In genomic region chr11:69591424-69591823, GRCm38 (mm10) we compare ENCODE assay signal across 26 mouse cellular contexts. TPM values are rescaled to one million over a fixed set of nuclear protein-coding genes. Genes with fewer than 3 reads are reported as not detected.
DNase-seq lines count a peak whose midpoint lies in the region; TF ChIP-seq lines count a peak whose summit lies in the region.
"Had no signal": no experiment of that assay in that cellular context is flagged by ENCODE, and none has a peak within 500 bp of the region (broad histone marks: within the 10 kb centered on the region; RNA-seq: fewer than 3 reads in every experiment).

No protein-coding gene starts in this region.

- intact Hi-C loops in gastrocnemius, postnatal 36 days (cut with DNase I) = no loop called here
- intact Hi-C loops in left cerebral cortex, adult 2 months (cut with DNase I) = no loop called here
- intact Hi-C loops in left cerebral cortex, postnatal 14 days (cut with DNase I) = no loop called here

- peak; percentile 76 for DNase-seq in gastrocnemius, adult 18-20 months (ENCODE audit: low spot score)
- no peak for DNase-seq in gastrocnemius, postnatal 36 days
- DNase-seq in left cerebral cortex, adult 2 months (ENCODE audit: extremely low spot score in 1 of 2, low spot score in 2 of 2) = no peak
- DNase-seq in left cerebral cortex, postnatal 14 days (ENCODE audit: low spot score in 2 of 2) = no peak
- DNase-seq in adrenal gland, postnatal 36 days = no peak
- DNase-seq: adrenal gland, postnatal 25 days; heart, postnatal 36 days; kidney, postnatal 25 days; lung, postnatal 4 days; thymus, adult 2 months had no signal

- H3K4me2 ChIP-seq in myocyte (ENCODE audit: low read depth) = peak overlapping the region; percentile 24
- H3K4me2 ChIP-seq: heart, embryonic 15.5 days; limb, embryonic 15.5 days had no signal

- no peak for TF ChIP-seq CTCF in left cerebral cortex, adult 2 months (IDR thresholded peaks at IDR 0.05)
- no peak for TF ChIP-seq CTCF in cortical plate, adult 2 months (IDR thresholded peaks at IDR 0.05; ENCODE audit: extremely low read depth, insufficient read depth, low read length)

- H3ac ChIP-seq in myocyte (ENCODE audit: control insufficient read depth, insufficient read length) = no peak overlapping the region

- no peaks in the 10 kb centered on the region for H3K4me1 ChIP-seq in cortical plate, adult 2 months (ENCODE audit: control insufficient read depth, insufficient read depth, low read length)
- H3K4me1 ChIP-seq: heart, embryonic 15.5 days; limb, embryonic 15.5 days had no signal

- peaks cover under 1% of the 10 kb centered on the region for H3K79me2 ChIP-seq in myocyte (ENCODE audit: control insufficient read depth, insufficient read depth)

- peak overlapping the region; percentile 13; the same call in 1 of the 2 replicates for H3K27ac ChIP-seq in left cerebral cortex, adult 2 months
- peak overlapping the region; percentile 72 for H3K27ac ChIP-seq in cortical plate, adult 2 months (ENCODE audit: insufficient read depth, low read length)
- H3K27ac ChIP-seq: forebrain, embryonic 10.5 days; heart, embryonic 15.5 days; stomach, postnatal 0 days had no signal

- H3K36me3 ChIP-seq in myocyte (ENCODE audit: control insufficient read depth, insufficient read depth) = peaks cover 13% of the 10 kb centered on the region

- no peak for TF ChIP-seq POLR2A in cortical plate, adult 2 months (IDR thresholded peaks at IDR 0.05; ENCODE audit: extremely low read depth, insufficient read depth, low read length)
- TF ChIP-seq POLR2A in myocyte (IDR thresholded peaks at IDR 0.05; ENCODE audit: insufficient read length, low read depth) = no peak

- no peak overlapping the region for H3K4me3 ChIP-seq in left cerebral cortex, adult 2 months
- no peak overlapping the region for H3K4me3 ChIP-seq in cortical plate, adult 2 months (ENCODE audit: insufficient read depth, low read length)
- H3K4me3 ChIP-seq in myocyte = no peak overlapping the region
- H3K4me3 ChIP-seq: forebrain, embryonic 10.5 days; heart, embryonic 15.5 days; limb, embryonic 15.5 days had no signal

- no peaks in the 10 kb centered on the region for H3K27me3 ChIP-seq in myocyte (ENCODE audit: control insufficient read depth, insufficient read depth, insufficient read length)
- H3K27me3 ChIP-seq: heart, embryonic 15.5 days; limb, embryonic 15.5 days had no signal

TF ChIP-seq in myocyte, 11 proteins besides CTCF, POLR2A, EP300 and RAD21:
- no peak for TF ChIP-seq REST (IDR thresholded peaks at IDR 0.05; ENCODE audit: insufficient read depth, insufficient read length)
- no peak for TF ChIP-seq SRF (IDR thresholded peaks at IDR 0.05; ENCODE audit: control insufficient read depth, insufficient read length, low read depth)
- no peak for TF ChIP-seq CEBPB (IDR thresholded peaks at IDR 0.05; ENCODE audit: insufficient read depth, poor library complexity, severe bottlenecking)
- no peak for TF ChIP-seq POLR2AphosphoS2 (IDR thresholded peaks at IDR 0.05; ENCODE audit: insufficient read length, low read depth)
- TF ChIP-seq MYOD1 (IDR thresholded peaks at IDR 0.05; ENCODE audit: control insufficient read depth in 1 of 3, insufficient read length in 2 of 3, low read depth in 2 of 3) = no peak
- no peak for TF ChIP-seq E2F4 (IDR thresholded peaks at IDR 0.05; ENCODE audit: insufficient read depth)
- no peak for TF ChIP-seq TCF12 (IDR thresholded peaks at IDR 0.05; ENCODE audit: insufficient read depth, poor library complexity, severe bottlenecking)
- TF ChIP-seq MAX (IDR thresholded peaks at IDR 0.05; ENCODE audit: low read depth) = no peak
- TF ChIP-seq MYOG (IDR thresholded peaks at IDR 0.05; ENCODE audit: control insufficient read depth in 1 of 3, insufficient read depth in 1 of 3, insufficient read length in 2 of 3, low read depth in 2 of 3) = no peak
- no peak for TF ChIP-seq USF1 (IDR thresholded peaks at IDR 0.05; ENCODE audit: low read depth)
- no peak for TF ChIP-seq TCF3 (IDR thresholded peaks at IDR 0.05; ENCODE audit: insufficient read length, low read depth)

RNA-seq across cellular contexts. Expression of gene Trp53, which starts 11.3 kb away (rescaled TPM):
- 10 to 100 TPM; 12.9 to 15.3 TPM for total RNA-seq in gastrocnemius, adult 18-20 months (2021)
- total RNA-seq in gastrocnemius, postnatal 36 days (2021) = 10 to 100 TPM; 10.7 to 15.8 TPM
- total RNA-seq in left cerebral cortex, adult 2 months (2021) = 10 to 100 TPM; 23.7 TPM
- total RNA-seq in left cerebral cortex, postnatal 14 days (2021) = 10 to 100 TPM; 21.2 to 21.9 TPM
- polyA plus RNA-seq in cortical plate, adult 2 months (2012; rRNA removed) = 33.9 and 35.1 TPM in 2 replicates
- 119 TPM for polyA plus RNA-seq in myocyte (2012; fragmentation: generic; extraction: Trizol)
- total RNA-seq in adrenal gland, postnatal 36 days (2021) = 10 to 100 TPM; 63.3 to 64.7 TPM

RNA-seq across cellular contexts. Expression of gene Wrap53, which starts 11.4 kb away (rescaled TPM):
- 1 to 10 TPM; 3.2 to 3.3 TPM for total RNA-seq in gastrocnemius, adult 18-20 months (2021)
- total RNA-seq in gastrocnemius, postnatal 36 days (2021) = 1 to 10 TPM; 2.6 to 2.8 TPM
- total RNA-seq in left cerebral cortex, adult 2 months (2021) = 10 to 100 TPM in 1 of 2 experiments, 1 to 10 TPM in 1; 7.6 to 10.5 TPM
- 1 to 10 TPM; 6.9 to 8.3 TPM for total RNA-seq in left cerebral cortex, postnatal 14 days (2021)
- polyA plus RNA-seq in cortical plate, adult 2 months (2012; rRNA removed) = 13.6 and 14.3 TPM in 2 replicates
- polyA plus RNA-seq in myocyte (2012; fragmentation: generic; extraction: Trizol) = 9.1 TPM
- total RNA-seq in adrenal gland, postnatal 36 days (2021) = 1 to 10 TPM; 9.2 to 9.7 TPM

RNA-seq across cellular contexts. Expression of gene Atp1b2, which starts 14.3 kb away (rescaled TPM):
- 100 to 1,000 TPM; 347 to 393 TPM for total RNA-seq in gastrocnemius, adult 18-20 months (2021)
- total RNA-seq in gastrocnemius, postnatal 36 days (2021) = 100 to 1,000 TPM; 380 to 461 TPM
- 100 to 1,000 TPM; 411 to 429 TPM for total RNA-seq in left cerebral cortex, adult 2 months (2021)
- total RNA-seq in left cerebral cortex, postnatal 14 days (2021) = 100 to 1,000 TPM; 451 to 452 TPM
- polyA plus RNA-seq in cortical plate, adult 2 months (2012; rRNA removed) = 362 and 374 TPM in 2 replicates
- 6.6 TPM for polyA plus RNA-seq in myocyte (2012; fragmentation: generic; extraction: Trizol)
- 10 to 100 TPM; 28.5 to 45.4 TPM for total RNA-seq in adrenal gland, postnatal 36 days (2021)
- total RNA-seq: monocyte, adult 5-6 weeks had no signal
- polyA plus RNA-seq: CD4-positive, CD25-positive, alpha-beta regulatory T cell, adult 4 months had no signal

RNA-seq across cellular contexts. Expression of gene Shbg, which starts 26.3 kb away (rescaled TPM):
- total RNA-seq in gastrocnemius, adult 18-20 months (2021) = not detected
- not detected for total RNA-seq in gastrocnemius, postnatal 36 days (2021)
- total RNA-seq in left cerebral cortex, adult 2 months (2021) = not detected
- total RNA-seq in left cerebral cortex, postnatal 14 days (2021) = not detected
- 0.06 and 0.08 TPM in 2 replicates for polyA plus RNA-seq in cortical plate, adult 2 months (2012; rRNA removed)
- 0.05 TPM for polyA plus RNA-seq in myocyte (2012; fragmentation: generic; extraction: Trizol)
- not detected for total RNA-seq in adrenal gland, postnatal 36 days (2021)
- total RNA-seq: adrenal gland, postnatal 25 days; gastrocnemius, postnatal 4 days; heart, adult 8-10 months; heart, postnatal 36 days; left cerebral cortex, adult 18-20 months; left cerebral cortex, postnatal 4 days; monocyte, adult 5-6 weeks had no signal
- polyA plus RNA-seq: CD4-positive, CD25-positive, alpha-beta regulatory T cell, adult 4 months; forebrain, embryonic 10.5 days; heart, embryonic 15.5 days; hindbrain, embryonic 16.5 days; kidney, embryonic 14.5 days; limb, embryonic 15.5 days; lung, embryonic 16.5 days; neural tube, embryonic 11.5 days; stomach, postnatal 0 days; thymus, adult 2 months had no signal

RNA-seq across cellular contexts. Expression of gene Sat2, which starts 30.4 kb away (rescaled TPM):
- 1 to 10 TPM; 2.5 to 2.6 TPM for total RNA-seq in gastrocnemius, adult 18-20 months (2021)
- 1 to 10 TPM; 3.0 to 3.2 TPM for total RNA-seq in gastrocnemius, postnatal 36 days (2021)
- 10 to 100 TPM in 1 of 2 experiments, 1 to 10 TPM in 1; 9.9 to 13.7 TPM for total RNA-seq in left cerebral cortex, adult 2 months (2021)
- 10 to 100 TPM in 1 of 2 experiments, 1 to 10 TPM in 1; 9.9 to 10.2 TPM for total RNA-seq in left cerebral cortex, postnatal 14 days (2021)
- 18.1 and 21.1 TPM in 2 replicates for polyA plus RNA-seq in cortical plate, adult 2 months (2012; rRNA removed)
- polyA plus RNA-seq in myocyte (2012; fragmentation: generic; extraction: Trizol) = 3.6 TPM
- total RNA-seq in adrenal gland, postnatal 36 days (2021) = 10 to 100 TPM in 1 of 2 experiments, 1 to 10 TPM in 1; 5.7 to 11.3 TPM
- polyA plus RNA-seq: CD4-positive, CD25-positive, alpha-beta regulatory T cell, adult 4 months had no signal

Comparison
In these comparisons a context has a peak if more than half of its experiments do, and no peak if none do; other contexts are left out.
1. RNA of gene Atp1b2, which starts 14.3 kb away (total RNA-seq): 380 to 461 TPM in gastrocnemius, postnatal 36 days, 451 to 452 TPM in left cerebral cortex, postnatal 14 days, 411 to 429 TPM in left cerebral cortex, adult 2 months and 347 to 393 TPM in gastrocnemius, adult 18-20 months; 28.5 to 45.4 TPM in adrenal gland, postnatal 36 days; every median in the first group is over 4 times any median in the second.